Mouse (Mus musculus) thymus, postnatal 4 days (tissue): ENCODE results near the gene Cgref1.

Source experiments
- DNase-seq: peaks from one replicate; pipeline ENCODE4 v3.0.0; 2021

Gene Cgref1

GRCm38 (mm10) chr5:30916841-30917240 lies 28.6 kb downstream of the Cgref1 start:
- DNase-seq = no peak

- peak; percentile 76 for DNase-seq
Measured at GRCm38 (mm10) chr5:30915974-30916433, 29.4 kb downstream of the Cgref1 start.

- DNase-seq = peak; percentile 71
Measured at GRCm38 (mm10) chr5:30915456-30915855, 29.9 kb downstream of the Cgref1 start.

- peak; percentile 48 for DNase-seq
Measured at GRCm38 (mm10) chr5:30914849-30915248, 30.5 kb downstream of the Cgref1 start.

- peak; percentile 51 for DNase-seq
Measured at GRCm38 (mm10) chr5:30914101-30914635, 31.2 kb downstream of the Cgref1 start.

- DNase-seq = peak; percentile 65
Measured at GRCm38 (mm10) chr5:30913060-30913841, 32.1 kb downstream of the Cgref1 start, which contains the start of gene Emilin1. Gene Emilin1 (plus strand): TSS chr5:30913402.

- DNase-seq = no peak
Measured at GRCm38 (mm10) chr5:30912156-30912555, 33.2 kb downstream of the Cgref1 start.

- DNase-seq = no peak
Measured at GRCm38 (mm10) chr5:30910481-30910880, 34.9 kb downstream of the Cgref1 start.

- no peak for DNase-seq
Measured at GRCm38 (mm10) chr5:30909863-30910262, 35.5 kb downstream of the Cgref1 start.

GRCm38 (mm10) chr5:30909300-30909659 lies 36.1 kb downstream of the Cgref1 start:
- peak; percentile 9 for DNase-seq

- DNase-seq = peak; percentile 48
Measured at GRCm38 (mm10) chr5:30908426-30909299, 36.7 kb downstream of the Cgref1 start.

- peak; percentile 98 for DNase-seq
Measured at GRCm38 (mm10) chr5:30907413-30908059, 37.9 kb downstream of the Cgref1 start, which contains the start of gene Ost4. Gene Ost4 (minus strand): TSS chr5:30907788.

- no peak for DNase-seq
Measured at GRCm38 (mm10) chr5:30901860-30902259, 43.5 kb downstream of the Cgref1 start.

GRCm38 (mm10) chr5:30890375-30890774 lies 55.0 kb downstream of the Cgref1 start:
- DNase-seq = no peak

- no peak for DNase-seq
Measured at GRCm38 (mm10) chr5:30889088-30889754, 56.2 kb downstream of the Cgref1 start.

- peak; percentile 95 for DNase-seq
Measured at GRCm38 (mm10) chr5:30888337-30889087, 56.9 kb downstream of the Cgref1 start, which contains the start of gene Agbl5. Gene Agbl5 (plus strand): TSS chr5:30888694.

- peak; percentile 92 for DNase-seq
Measured at GRCm38 (mm10) chr5:30887858-30888336, 57.5 kb downstream of the Cgref1 start.

- peak; percentile 76 for DNase-seq
Measured at GRCm38 (mm10) chr5:30887331-30887761, 58.0 kb downstream of the Cgref1 start.

GRCm38 (mm10) chr5:30886731-30887130 lies 58.7 kb downstream of the Cgref1 start:
- DNase-seq = no peak

- no peak for DNase-seq
Measured at GRCm38 (mm10) chr5:30886209-30886608, 59.2 kb downstream of the Cgref1 start.
